Comparison of ENCODE assay signal across 19 mouse cellular contexts in genomic region chr1:170434146-170434545, GRCm38 (mm10).
"Had no signal": no experiment of that assay in that cellular context is flagged by ENCODE, and none has a peak within 500 bp of the region (broad histone marks: within the 10 kb centered on the region; RNA-seq: fewer than 3 reads in every experiment).

No protein-coding gene starts in this region.

- H3K9me3 ChIP-seq: midbrain, embryonic 10.5 days; midbrain, embryonic 12.5 days; neural tube, embryonic 13.5 days; neural tube, embryonic 15.5 days had no signal

- H3K4me2 ChIP-seq: lung, embryonic 14.5 days; midbrain, embryonic 12.5 days; neural tube, embryonic 13.5 days; neural tube, embryonic 15.5 days had no signal

- H3K27ac ChIP-seq: midbrain, embryonic 10.5 days; midbrain, embryonic 12.5 days; neural tube, embryonic 13.5 days; neural tube, embryonic 15.5 days had no signal

- H3K4me3 ChIP-seq: midbrain, embryonic 10.5 days; midbrain, embryonic 12.5 days; myocyte; neural tube, embryonic 13.5 days; neural tube, embryonic 15.5 days had no signal

- DNase-seq: lung, adult 18-20 months; lung, embryonic 14.5 days; lung, postnatal 10 days; lung, postnatal 4 days; midbrain, embryonic 14.5 days; retina, postnatal 1 day; right cerebral cortex, adult 18-20 months; right cerebral cortex, postnatal 25 days; right cerebral cortex, postnatal 4 days; spleen, adult 18-20 months; thymus, adult 18-20 months; thymus, postnatal 14 days; thymus, postnatal 36 days had no signal

- ATAC-seq: midbrain, embryonic 16.5 days had no signal

- H3K36me3 ChIP-seq: midbrain, embryonic 10.5 days; midbrain, embryonic 12.5 days; neural tube, embryonic 13.5 days; neural tube, embryonic 15.5 days had no signal

- H3K27me3 ChIP-seq: neural tube, embryonic 13.5 days; neural tube, embryonic 15.5 days had no signal

- H3K9ac ChIP-seq: lung, embryonic 14.5 days; midbrain, embryonic 12.5 days; neural tube, embryonic 13.5 days; neural tube, embryonic 15.5 days had no signal
